Mouse (Mus musculus): ENCODE measurements around the gene Fam205a2. TPM values are rescaled to one million over a fixed set of nuclear protein-coding genes. Genes with fewer than 3 reads are reported as not detected.
"Not testable (repeated sequence)": the region's sequence is repeated elsewhere in the genome, so short reads cannot be mapped to it uniquely, and the experiment has no call there.

Fam205a2 gene
- 0.05 TPM in 1 of 2 replicates, not detected in the other for polyA plus RNA-seq (2014; fragmentation: Nextera tagmentation; extraction: Ambion mirVana)

DNA sequence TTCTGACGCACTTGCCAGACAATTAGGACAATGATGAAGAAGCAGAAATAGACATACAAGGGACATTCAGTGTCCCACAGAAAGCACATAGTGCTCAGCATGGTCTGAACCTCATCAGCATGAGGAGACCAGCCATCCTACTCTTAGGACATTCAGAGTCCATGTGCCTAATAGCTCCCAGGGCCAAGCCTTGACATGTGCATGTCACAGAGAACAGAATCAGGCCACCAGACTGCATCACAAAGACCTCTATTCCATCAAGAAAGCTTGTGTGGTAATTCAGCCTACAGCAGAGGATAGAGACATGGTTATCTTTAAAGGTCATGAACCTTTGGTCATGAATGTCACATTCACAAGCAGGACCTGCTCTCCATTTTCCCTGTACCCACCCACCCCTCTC lies at the start of gene Fam205a2:
Fam205a2 (minus strand) TSS at position 101 of the 400 bp plus-strand sequence.
- H3K9me3 ChIP-seq (ENCODE audit: control insufficient read depth, low read length); H3K9ac ChIP-seq (ENCODE audit: low read length); H3K27ac ChIP-seq (ENCODE audit: low read depth); ATAC-seq (replicated peaks; ENCODE audit: low FRiP score, low TSS enrichment, low read depth); H3K4me2 ChIP-seq (ENCODE audit: low read length); H3K4me3 ChIP-seq (ENCODE audit: low read depth, low read length); H3K27me3 ChIP-seq (replicated peaks; ENCODE audit: control insufficient read depth, insufficient read depth, low read length); DNase-seq (ENCODE audit: low spot score); H3K36me3 ChIP-seq (ENCODE audit: control insufficient read depth, insufficient read depth, low read length); H3K4me1 ChIP-seq (replicated peaks; ENCODE audit: control insufficient read depth, insufficient read depth, low read length): not testable (repeated sequence)
- WGBS = no CpG with 5 or more reads among the region's 1 CpGs

Other genes starting within 250 kb of the Fam205a2 start
- not detected in 2 replicates for gene Gm21953, start 233.9 kb downstream of the Fam205a2 start, polyA plus RNA-seq (2014; fragmentation: Nextera tagmentation; extraction: Ambion mirVana)
- 0.05 TPM in 1 of 2 replicates, not detected in the other for gene Fam205a3, start 209.8 kb downstream of the Fam205a2 start, polyA plus RNA-seq (2014; fragmentation: Nextera tagmentation; extraction: Ambion mirVana)
- not detected in 2 replicates for gene Gm21586, start 88.8 kb downstream of the Fam205a2 start, polyA plus RNA-seq (2014; fragmentation: Nextera tagmentation; extraction: Ambion mirVana)
- gene Gm2163, start 61.4 kb downstream of the Fam205a2 start, polyA plus RNA-seq (2014; fragmentation: Nextera tagmentation; extraction: Ambion mirVana) = 0.15 and 0.16 TPM in 2 replicates
- not detected in 2 replicates for gene Gm10591, start 84.0 kb upstream of the Fam205a2 start, polyA plus RNA-seq (2014; fragmentation: Nextera tagmentation; extraction: Ambion mirVana)
- gene Gm2564, start 101.5 kb upstream of the Fam205a2 start, polyA plus RNA-seq (2014; fragmentation: Nextera tagmentation; extraction: Ambion mirVana) = 0.35 TPM in 1 of 2 replicates, not detected in the other
- gene Ccl27b, start 127.1 kb upstream of the Fam205a2 start, polyA plus RNA-seq (2014; fragmentation: Nextera tagmentation; extraction: Ambion mirVana) = not detected in 2 replicates
- gene Il11ra2, start 133.7 kb upstream of the Fam205a2 start, polyA plus RNA-seq (2014; fragmentation: Nextera tagmentation; extraction: Ambion mirVana) = not detected in 2 replicates
- gene 4930578G10Rik, start 207.4 kb upstream of the Fam205a2 start, polyA plus RNA-seq (2014; fragmentation: Nextera tagmentation; extraction: Ambion mirVana) = 0.34 TPM in 2 replicates
- not detected in 2 replicates for gene Ccl19, start 228.4 kb upstream of the Fam205a2 start, polyA plus RNA-seq (2014; fragmentation: Nextera tagmentation; extraction: Ambion mirVana)
- 42.6 and 61.4 TPM in 2 replicates for gene Ccl21a, start 245.8 kb upstream of the Fam205a2 start, polyA plus RNA-seq (2014; fragmentation: Nextera tagmentation; extraction: Ambion mirVana)